Mouse (Mus musculus) kidney, postnatal 0 days (tissue): ENCODE results near the gene Armc9. TPM values are rescaled to one million over a fixed set of nuclear protein-coding genes. Genes with fewer than 3 reads are reported as not detected.
A peak's percentile ranks its signal among the peaks of the same experiment; 100 is the strongest.

ENCODE experiments used
- ATAC-seq: fragments of 200-750 bp; cut with Nextera tagmentation; replicated peaks from 2 replicates; pipeline ENCODE4 v1.8.0; 2017; ENCODE audit warnings: low read depth, moderate number of reproducible peaks, moderate TSS enrichment, moderate library complexity; ENCODE audit not compliant: low FRiP score
- DNase-seq: peaks from one replicate; pipeline ENCODE4 v3.0.0-alpha.2; 2016; ENCODE audit warnings: low spot score
- H3K27ac ChIP-seq: fragments of 300-500 bp; sonication (generic); 2 replicates; pipeline ENCODE4 v1.5.1; 2014; ENCODE audit warnings: mild to moderate bottlenecking
- H3K27me3 ChIP-seq: fragments of 300-500 bp; sonication (generic); 2 replicates; pipeline ENCODE4 v1.6.1; 2014; ENCODE audit warnings: low read length, mixed read lengths; ENCODE audit not compliant: insufficient read depth
- H3K36me3 ChIP-seq: fragments of 300-500 bp; sonication (generic); 2 replicates; pipeline ENCODE4 v1.6.1; 2014; ENCODE audit warnings: low read length, mixed read lengths; ENCODE audit not compliant: insufficient read depth
- H3K4me1 ChIP-seq: fragments of 300-500 bp; sonication (generic); replicated peaks from 2 replicates; pipeline ENCODE4 v1.6.1; 2014; ENCODE audit warnings: antibody characterized with exemption, low read length, mixed read lengths; ENCODE audit not compliant: insufficient read depth
- H3K4me2 ChIP-seq: fragments of 300-500 bp; sonication (generic); 2 replicates; pipeline ENCODE4 v1.6.1; 2014; ENCODE audit warnings: mild to moderate bottlenecking, low read length, moderate library complexity, mixed read lengths
- H3K4me3 ChIP-seq: fragments of 300-500 bp; sonication (generic); replicated peaks from 2 replicates; pipeline ENCODE4 v1.5.1; 2014; ENCODE audit warnings: low read depth, low read length
- H3K9ac ChIP-seq: fragments of 300-500 bp; sonication (generic); 2 replicates; pipeline ENCODE4 v1.6.1; 2014; ENCODE audit warnings: low read depth, low read length
- H3K9me3 ChIP-seq: fragments of 300-500 bp; sonication (generic); replicated peaks from 2 replicates; pipeline ENCODE4 v1.6.1; 2016; ENCODE audit warnings: low read length, inconsistent platforms, mixed read lengths
- CTCF ChIP-seq: IDR thresholded peaks from 2 replicates; pipeline ENCODE4 v1.5.1; 2016; ENCODE audit warnings: antibody characterized with exemption, low read depth, mild to moderate bottlenecking, moderate library complexity
- WGBS: fragments of 180-500 bp; shearing (Covaris S2); extraction: QIAGEN DNeasy Blood & Tissue Kit; methylation state at CpG from one replicate; pipeline ENCODE4 v1.1.7; 2014; 5-methylcytosine and 5-hydroxymethylcytosine counted together
- polyA plus RNA-seq: library from polyadenylated mRNA; unstranded; fragments of >200 nt; fragmentation: Nextera tagmentation; extraction: Ambion mirVana; gene quantifications from 2 replicates; pipeline ENCODE4 v1.2.1, GENCODE M21; 2015

The Armc9 gene
- polyA plus RNA-seq, 1 experiment from 2014 or later = 16.5 TPM

DNA sequence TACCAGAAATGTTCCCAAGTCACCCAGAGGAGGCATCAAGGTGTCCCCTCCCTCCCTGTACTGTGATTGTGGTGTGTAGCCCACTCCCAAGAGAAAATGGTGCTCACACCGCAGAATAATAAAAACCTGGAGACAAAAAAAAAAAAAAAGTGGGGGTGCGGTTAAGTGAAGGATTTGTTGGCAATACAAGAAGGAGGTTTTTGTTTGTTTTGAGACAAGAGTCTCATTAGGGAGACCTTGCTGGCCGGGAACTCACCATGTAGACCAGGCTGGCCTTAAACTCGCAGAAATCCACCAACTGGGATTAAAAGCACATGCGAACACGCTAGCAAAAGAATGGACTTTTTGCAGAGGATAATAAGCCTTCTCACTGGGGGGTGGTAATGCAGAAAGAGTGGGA lies 148.0 kb downstream of the Armc9 start, which contains the start of gene B3gnt7:
Gene B3gnt7, plus strand, starts transcription at position 301 of the 400 bp plus-strand sequence.
- DNase-seq = no peak
- no peak for TF ChIP-seq CTCF
- H3K27ac ChIP-seq = peak within 1 kb of the TSS; percentile 34; the same call in 1 of the 2 replicates
- no peaks in the 10 kb centered on the region for H3K36me3 ChIP-seq
- peak within 1 kb of the TSS; percentile 63 for H3K4me3 ChIP-seq
- peak within 1 kb of the TSS; percentile 99 for H3K4me2 ChIP-seq
- 42% methylated on average over 6 of the region's 6 CpGs for WGBS
- H3K9ac ChIP-seq = peak within 1 kb of the TSS; percentile 69
- H3K9me3 ChIP-seq = no peaks in the 10 kb centered on the region
- no peaks in the 10 kb centered on the region for H3K27me3 ChIP-seq
- H3K4me1 ChIP-seq = no peaks in the 10 kb centered on the region; the same call in 1 of the 2 replicates
- no peak for ATAC-seq

- WGBS = under 1% methylated on average over 65 of the region's 65 CpGs
- ATAC-seq (peak; percentile 81), DNase-seq (peak; percentile 81)
- peak overlapping the region; percentile 69 for H3K9ac ChIP-seq
- H3K27ac ChIP-seq = peak overlapping the region; percentile 34; the same call in 1 of the 2 replicates
- no peaks in the 10 kb centered on the region; the same call in 1 of the 2 replicates for H3K4me1 ChIP-seq
- H3K4me2 ChIP-seq = peak overlapping the region; percentile 99
- H3K4me3 ChIP-seq = peak overlapping the region; percentile 63
- TF ChIP-seq CTCF = peak; percentile 39; the same call in 1 of the 2 replicates
- no peaks in the 10 kb centered on the region for H3K27me3 ChIP-seq
- H3K9me3 ChIP-seq = no peaks in the 10 kb centered on the region
- H3K36me3 ChIP-seq = no peaks in the 10 kb centered on the region
Observed at GRCm38 (mm10) chr1:86303063-86303872, 148.7 kb downstream of the Armc9 start.

GRCm38 (mm10) chr1:86303873-86304250 lies 149.3 kb downstream of the Armc9 start:
- WGBS = 4% methylated on average over 16 of the region's 16 CpGs
- Histone ChIP-seq H3K27ac (0 out of 2 replicates have a peak overlapping the region, but pooled peaks have one; percentile 34), H3K27me3 (no peaks in the 10 kb centered on the region), H3K9me3 (no peaks in the 10 kb centered on the region), H3K4me1 (no peaks in the 10 kb centered on the region; the same call in 1 of the 2 replicates), H3K36me3 (no peaks in the 10 kb centered on the region), H3K4me3 (peak overlapping the region; percentile 63), H3K4me2 (peak overlapping the region; percentile 99), H3K9ac (peak overlapping the region; percentile 69)
- DNase-seq = no peak
- no peak for TF ChIP-seq CTCF
- ATAC-seq = no peak

DNA sequence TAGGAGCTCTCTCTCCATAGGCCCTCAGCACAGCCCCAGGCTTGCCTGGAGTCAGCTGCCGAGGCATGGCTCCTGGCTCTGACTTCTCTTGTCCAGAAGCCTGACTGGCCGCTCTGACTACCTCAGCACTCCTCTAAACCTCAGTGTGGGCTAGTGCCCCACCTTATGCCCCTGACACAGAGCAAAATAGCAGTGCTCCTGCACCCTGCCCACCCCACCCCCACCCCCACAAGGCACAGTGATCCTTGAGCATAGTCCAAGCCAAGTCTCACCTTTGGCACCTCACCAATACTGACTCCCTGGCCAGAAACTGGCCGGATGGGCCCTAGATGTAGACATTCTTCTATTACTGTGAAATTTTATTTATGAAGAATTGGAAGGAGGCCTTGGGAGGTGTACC lies 152.1 kb downstream of the Armc9 start:
- 75% methylated on average over 3 of the region's 3 CpGs for WGBS
- no peak for TF ChIP-seq CTCF

DNA sequence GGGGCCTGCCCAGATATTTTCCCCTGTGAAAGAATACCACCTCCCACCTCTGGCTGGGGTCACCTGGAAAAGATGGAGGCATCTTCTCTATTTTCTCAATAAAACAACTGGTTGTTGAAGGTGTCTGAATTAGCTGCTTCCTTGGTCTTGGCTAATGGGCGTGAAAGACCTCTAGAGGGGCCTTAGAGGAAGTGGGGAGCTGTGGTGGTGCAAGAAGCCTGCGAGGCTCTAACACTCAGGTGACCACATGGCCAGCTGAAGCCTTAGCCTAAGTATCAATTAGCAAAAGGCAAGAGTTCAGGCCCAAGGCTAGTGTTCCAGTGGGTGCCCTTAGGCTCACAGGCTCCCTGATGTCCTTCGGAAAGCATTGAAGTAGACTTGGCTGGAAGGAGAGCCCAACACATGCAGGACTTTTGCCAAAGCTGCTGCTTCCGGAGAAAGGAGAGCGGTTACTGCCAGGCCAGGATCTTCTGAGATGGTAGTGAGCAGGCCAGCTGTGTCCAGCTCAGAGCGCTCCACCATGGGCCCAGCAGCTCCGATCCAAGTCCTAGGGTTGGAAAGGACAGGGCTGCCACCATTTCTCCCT lies 152.7 kb downstream of the Armc9 start:
- Histone ChIP-seq H3K9me3 (no peaks in the 10 kb centered on the region), H3K4me3 (no peak overlapping the region), H3K9ac (no peak overlapping the region), H3K4me1 (no peaks in the 10 kb centered on the region; the same call in 1 of the 2 replicates), H3K36me3 (no peaks in the 10 kb centered on the region), H3K4me2 (no peak overlapping the region), H3K27me3 (no peaks in the 10 kb centered on the region), H3K27ac (peak overlapping the region; percentile 26; the same call in 1 of the 2 replicates)
- 77% methylated on average over 7 of the region's 7 CpGs for whole genome bisulfite sequencing
- DNase-seq = no peak
- TF ChIP-seq CTCF = no peak
- ATAC-seq = no peak

More for the DNA sequence above, 152.1 kb downstream of the Armc9 start:
- Histone ChIP-seq H3K9ac (no peak overlapping the region), H3K27ac (peak overlapping the region; percentile 19; the same call in 1 of the 2 replicates), H3K36me3 (no peaks in the 10 kb centered on the region), H3K9me3 (no peaks in the 10 kb centered on the region), H3K4me2 (no peak overlapping the region), H3K4me3 (no peak overlapping the region), H3K4me1 (no peaks in the 10 kb centered on the region; the same call in 1 of the 2 replicates), H3K27me3 (no peaks in the 10 kb centered on the region)
- DNase-seq (no peak), ATAC-seq (peak; percentile 61)

DNA sequence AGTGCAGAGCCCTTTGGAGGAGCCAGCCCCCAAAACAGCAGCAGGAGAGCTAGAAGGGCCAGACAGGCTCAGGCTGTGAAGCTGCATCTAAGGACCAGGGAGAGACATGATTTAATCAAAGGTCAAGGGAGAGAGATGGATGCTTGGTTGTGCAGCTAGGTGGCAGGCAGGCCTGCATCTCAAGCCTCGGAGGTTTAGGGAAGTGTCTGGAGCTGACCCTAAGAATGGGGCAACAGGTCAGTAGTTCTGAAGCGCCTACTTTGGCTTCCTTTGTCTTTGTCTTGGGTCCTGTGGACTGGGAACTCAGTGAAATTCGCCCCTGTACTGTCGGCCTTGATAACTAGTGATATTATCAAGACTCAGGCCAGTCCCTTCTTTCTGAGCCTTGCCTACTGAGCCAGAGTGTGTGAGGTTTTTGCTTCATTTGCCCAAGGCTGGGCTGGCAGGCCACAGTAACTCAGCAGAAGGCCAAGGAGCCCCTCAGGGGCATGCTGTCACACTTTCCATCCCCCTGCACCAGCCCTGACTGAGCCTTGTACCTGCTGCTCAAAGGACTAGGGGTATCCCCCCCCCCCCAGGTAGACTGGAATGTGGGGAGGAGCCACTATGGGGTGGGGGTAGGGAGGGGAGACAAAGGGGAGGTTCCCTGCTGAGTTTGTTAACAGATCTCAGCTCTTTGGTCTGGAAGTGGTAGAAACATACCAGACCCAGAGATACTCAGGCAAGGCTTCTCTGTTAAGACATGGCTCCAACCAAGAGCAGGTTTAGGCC lies 153.5 kb downstream of the Armc9 start:
- no peaks in the 10 kb centered on the region for H3K36me3 ChIP-seq
- WGBS = 63% methylated on average over 4 of the region's 4 CpGs
- ATAC-seq = no peak
- no peak overlapping the region for H3K4me3 ChIP-seq
- peak overlapping the region; percentile 26; the same call in 1 of the 2 replicates for H3K27ac ChIP-seq
- DNase-seq = no peak
- no peaks in the 10 kb centered on the region for H3K27me3 ChIP-seq
- TF ChIP-seq CTCF = peak; percentile 25; the same call in 1 of the 2 replicates
- no peak overlapping the region for H3K4me2 ChIP-seq
- no peaks in the 10 kb centered on the region; the same call in 1 of the 2 replicates for H3K4me1 ChIP-seq
- no peak overlapping the region for H3K9ac ChIP-seq
- H3K9me3 ChIP-seq = no peaks in the 10 kb centered on the region
